Mouse (Mus musculus) ovary, postnatal 36 days (tissue): ENCODE measurements around the gene Syt12.
A peak's percentile ranks its signal among the peaks of the same experiment; 100 is the strongest.

ENCODE experiments used
- DNase-seq: peaks from one replicate; pipeline ENCODE4 v3.0.0; 2022; ENCODE audit warnings: low spot score, mixed read lengths

The Syt12 gene

GRCm38 (mm10) chr19:4477345-4478189 is at the start of gene Syt12:
Gene Syt12, minus strand, starts transcription at chr19:4477447.
- peak; percentile 51 for DNase-seq

- DNase-seq = no peak
These were observed 44.3 kb upstream of the Syt12 start for GRCm38 (mm10) chr19:4521426-4522050.

GRCm38 (mm10) chr19:4517483-4517882 is 40.2 kb upstream of the Syt12 start:
- no peak for DNase-seq

- no peak for DNase-seq
These were observed 39.0 kb upstream of the Syt12 start for GRCm38 (mm10) chr19:4516288-4516687.

- DNase-seq = no peak
These were observed 38.5 kb upstream of the Syt12 start for GRCm38 (mm10) chr19:4515746-4516145.

GRCm38 (mm10) chr19:4513236-4513858 is 36.1 kb upstream of the Syt12 start:
- no peak for DNase-seq

- no peak for DNase-seq
These were observed 34.0 kb upstream of the Syt12 start for GRCm38 (mm10) chr19:4511116-4511841.

GRCm38 (mm10) chr19:4509986-4510963 is 33.0 kb upstream of the Syt12 start, which contains the start of gene Pcx:
Gene Pcx, plus strand, starts transcription at chr19:4510472.
- DNase-seq = peak; percentile 99

GRCm38 (mm10) chr19:4507746-4508145 is 30.5 kb upstream of the Syt12 start:
- no peak for DNase-seq

GRCm38 (mm10) chr19:4504830-4505229 is 27.6 kb upstream of the Syt12 start:
- no peak for DNase-seq

- no peak for DNase-seq
These were observed 25.5 kb upstream of the Syt12 start for GRCm38 (mm10) chr19:4502701-4503100.

GRCm38 (mm10) chr19:4498062-4498933 is 21.1 kb upstream of the Syt12 start, which contains the start of gene 2010003K11Rik:
Gene 2010003K11Rik, minus strand, starts transcription at chr19:4498583.
- peak; percentile 47 for DNase-seq

GRCm38 (mm10) chr19:4497263-4497973 is 20.2 kb upstream of the Syt12 start:
- peak; percentile 73 for DNase-seq

- DNase-seq = no peak
These were observed 19.5 kb upstream of the Syt12 start for GRCm38 (mm10) chr19:4496535-4497262.

- DNase-seq = no peak
These were observed 18.6 kb upstream of the Syt12 start for GRCm38 (mm10) chr19:4495814-4496213.

- no peak for DNase-seq
These were observed 17.5 kb upstream of the Syt12 start for GRCm38 (mm10) chr19:4494707-4495106.

GRCm38 (mm10) chr19:4492526-4493296 is 15.5 kb upstream of the Syt12 start:
- DNase-seq = peak; percentile 64
